Mouse (Mus musculus): ENCODE data around the gene Wsb1. TPM values are rescaled to one million over a fixed set of nuclear protein-coding genes. Genes with fewer than 3 reads are reported as not detected.

Wsb1 gene
- total and polyA plus RNA-seq, 3 experiments = 11.3 to 19.0 (median 16.3) TPM

DNA sequence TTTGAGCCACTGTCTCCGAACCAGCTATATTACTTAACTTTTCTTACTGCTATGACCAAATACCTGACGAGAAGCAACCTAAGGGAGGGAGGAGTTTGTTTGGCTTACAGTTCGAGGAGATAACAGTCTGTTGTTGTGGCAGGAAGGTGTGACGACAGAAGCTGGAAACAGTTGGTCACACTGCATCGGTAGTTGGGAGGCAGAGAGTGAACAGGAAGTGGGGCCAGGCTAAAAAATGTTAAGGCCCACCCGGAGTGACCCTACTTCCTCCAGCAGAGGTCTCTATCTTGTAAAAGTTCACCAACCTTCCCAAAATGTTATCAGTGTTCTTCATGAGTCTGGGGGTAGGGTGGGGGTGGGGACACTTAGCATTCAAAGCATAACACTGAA lies 56.6 kb downstream of the Wsb1 start:
- H3K79me2 ChIP-seq (replicated peaks; ENCODE audit: control insufficient read depth, insufficient read depth, low read length) = no peaks in the 10 kb centered on the region
- TF ChIP-seq POLR2A (IDR thresholded peaks at IDR 0.05; ENCODE audit: insufficient read depth, low read depth, low read length) (no peak), EP300 (IDR thresholded peaks at IDR 0.05; ENCODE audit: insufficient read depth, low read depth, low read length) (no peak), CTCF (IDR thresholded peaks at IDR 0.05) (no peak)
- H3K36me3 ChIP-seq (ENCODE audit: control insufficient read depth, insufficient read depth, low read length) = no peaks in the 10 kb centered on the region

GRCm38 (mm10) chr11:79196876-79197845 lies 57.3 kb downstream of the Wsb1 start:
- H3K4me1 ChIP-seq (ENCODE audit: control insufficient read depth, insufficient read depth, low read length) = peaks cover 1% of the 10 kb centered on the region
- no peaks in the 10 kb centered on the region for H3K79me2 ChIP-seq (replicated peaks; ENCODE audit: control insufficient read depth, insufficient read depth, low read length)
- TF ChIP-seq EP300 (IDR thresholded peaks at IDR 0.05; ENCODE audit: insufficient read depth, low read depth, low read length) (no peak), POLR2A (IDR thresholded peaks at IDR 0.05; ENCODE audit: insufficient read depth, low read depth, low read length) (no peak), CTCF (IDR thresholded peaks at IDR 0.05) (no peak)
- H3K27me3 ChIP-seq (ENCODE audit: control insufficient read depth, insufficient read depth, low read length) = no peaks in the 10 kb centered on the region
- no peak overlapping the region for H3K4me3 ChIP-seq
- intact Hi-C loops (cut with DNase I) = no loop called here
- 76% methylated on average over 13 of the region's 13 CpGs for WGBS
- no peak for DNase-seq
- no peak overlapping the region for H3K27ac ChIP-seq
- H3K36me3 ChIP-seq (ENCODE audit: control insufficient read depth, insufficient read depth, low read length) = no peaks in the 10 kb centered on the region
- no peak overlapping the region for H3K9ac ChIP-seq (ENCODE audit: low read depth, low read length)

More for the DNA sequence above, 56.6 kb downstream of the Wsb1 start:
- Histone ChIP-seq H3K9ac (ENCODE audit: low read depth, low read length) (no peak overlapping the region), H3K4me1 (ENCODE audit: control insufficient read depth, insufficient read depth, low read length) (peaks cover 1% of the 10 kb centered on the region), H3K27ac (no peak overlapping the region), H3K4me3 (no peak overlapping the region), H3K27me3 (ENCODE audit: control insufficient read depth, insufficient read depth, low read length) (no peaks in the 10 kb centered on the region)
- intact Hi-C loops (cut with DNase I) = no loop called here
- 67% methylated on average over 6 of the region's 6 CpGs for WGBS
- no peak for DNase-seq

DNA sequence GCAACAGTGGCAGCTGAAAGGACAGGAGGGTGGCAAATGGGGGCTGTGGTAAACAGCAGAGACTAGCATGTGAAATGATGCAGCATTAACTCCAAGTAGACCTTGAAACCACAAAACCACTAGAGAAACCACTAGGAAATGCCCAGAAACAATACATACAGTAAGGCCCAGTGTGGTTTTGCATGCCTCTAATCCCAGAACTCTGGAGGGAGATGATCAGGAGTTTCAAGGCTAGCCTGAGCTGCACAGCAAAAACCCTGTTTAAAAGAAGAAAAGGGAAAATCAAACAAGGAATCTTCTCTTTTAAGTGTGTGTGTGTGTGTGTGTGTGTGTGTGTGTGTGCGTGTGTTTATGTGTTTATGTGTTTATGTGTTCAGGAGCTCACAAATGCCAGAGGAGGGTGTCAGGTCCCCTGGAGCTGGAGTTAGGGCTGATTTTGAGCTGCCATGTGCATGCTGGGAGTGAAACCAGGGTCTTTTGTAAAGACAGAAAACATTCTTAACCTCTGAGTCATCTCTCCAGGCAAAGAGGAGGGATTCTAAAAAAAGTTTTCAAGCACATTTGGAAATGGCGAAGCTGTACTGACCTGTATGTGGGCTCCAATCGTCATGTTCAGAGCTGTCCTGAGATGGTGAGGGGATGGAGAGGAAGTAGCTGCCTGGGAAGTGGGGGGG lies 58.1 kb downstream of the Wsb1 start:
- peaks cover 1% of the 10 kb centered on the region for H3K4me1 ChIP-seq (ENCODE audit: control insufficient read depth, insufficient read depth, low read length)
- H3K27ac ChIP-seq = no peak overlapping the region
- intact Hi-C loops (cut with DNase I) = no loop called here

DNA sequence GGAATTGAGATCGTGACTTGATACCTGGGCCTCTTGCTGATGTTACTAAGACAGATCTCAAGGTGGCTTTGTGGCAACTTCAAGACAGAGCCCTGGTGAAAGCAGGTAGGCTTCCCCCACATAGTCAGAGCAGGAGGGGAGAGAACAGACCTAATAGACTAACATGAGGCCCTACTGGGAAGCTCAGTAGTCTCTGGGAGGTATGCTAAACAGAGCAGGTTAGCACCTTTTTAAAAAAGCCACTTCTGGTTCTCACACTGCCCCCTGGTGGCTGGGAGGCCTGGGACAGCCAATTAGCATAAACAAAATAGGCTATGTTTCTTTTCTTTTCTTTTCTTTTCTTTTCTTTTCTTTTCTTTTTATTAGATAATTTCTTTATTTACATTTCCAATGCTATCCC lies 62.3 kb downstream of the Wsb1 start:
- Histone ChIP-seq H3K36me3 (ENCODE audit: control insufficient read depth, insufficient read depth, low read length) (no peaks in the 10 kb centered on the region), H3K4me1 (ENCODE audit: control insufficient read depth, insufficient read depth, low read length) (peaks cover 3% of the 10 kb centered on the region; the same call in 1 of the 2 replicates), H3K27me3 (ENCODE audit: control insufficient read depth, insufficient read depth, low read length) (no peaks in the 10 kb centered on the region), H3K79me2 (replicated peaks; ENCODE audit: control insufficient read depth, insufficient read depth, low read length) (no peaks in the 10 kb centered on the region), H3K4me3 (no peak overlapping the region), H3K27ac (no peak overlapping the region), H3K9ac (ENCODE audit: low read depth, low read length) (no peak overlapping the region)
- DNase-seq = peak in 1 of 2 experiments; percentile 51
- no peak for TF ChIP-seq POLR2A (IDR thresholded peaks at IDR 0.05; ENCODE audit: insufficient read depth, low read depth, low read length)
- no peak for TF ChIP-seq EP300 (IDR thresholded peaks at IDR 0.05; ENCODE audit: insufficient read depth, low read depth, low read length)
- TF ChIP-seq CTCF (IDR thresholded peaks at IDR 0.05) = peak; percentile 77
- intact Hi-C loops (cut with DNase I) = loop anchor here (2.0 kb wide), 1 partner anchor 161 kb away; no protein-coding TSS in a partner anchor
- WGBS = 63% methylated on average over 1 of the region's 1 CpGs

More for the DNA sequence above, 58.1 kb downstream of the Wsb1 start:
- Histone ChIP-seq H3K4me3 (no peak overlapping the region), H3K9ac (ENCODE audit: low read depth, low read length) (no peak overlapping the region), H3K27me3 (ENCODE audit: control insufficient read depth, insufficient read depth, low read length) (no peaks in the 10 kb centered on the region), H3K79me2 (replicated peaks; ENCODE audit: control insufficient read depth, insufficient read depth, low read length) (no peaks in the 10 kb centered on the region), H3K36me3 (ENCODE audit: control insufficient read depth, insufficient read depth, low read length) (no peaks in the 10 kb centered on the region)
- TF ChIP-seq POLR2A (IDR thresholded peaks at IDR 0.05; ENCODE audit: insufficient read depth, low read depth, low read length) (no peak), EP300 (IDR thresholded peaks at IDR 0.05; ENCODE audit: insufficient read depth, low read depth, low read length) (no peak), CTCF (IDR thresholded peaks at IDR 0.05) (no peak)
- DNase-seq = no peak
- 42% methylated on average over 3 of the region's 3 CpGs for WGBS

- Histone ChIP-seq H3K4me1 (ENCODE audit: control insufficient read depth, insufficient read depth, low read length) (peaks cover 2% of the 10 kb centered on the region; the same call in 1 of the 2 replicates), H3K9ac (ENCODE audit: low read depth, low read length) (no peak overlapping the region), H3K36me3 (ENCODE audit: control insufficient read depth, insufficient read depth, low read length) (no peaks in the 10 kb centered on the region), H3K4me3 (no peak overlapping the region), H3K27me3 (ENCODE audit: control insufficient read depth, insufficient read depth, low read length) (no peaks in the 10 kb centered on the region), H3K79me2 (replicated peaks; ENCODE audit: control insufficient read depth, insufficient read depth, low read length) (no peaks in the 10 kb centered on the region), H3K27ac (peak overlapping the region; percentile 15; the same call in 1 of the 2 replicates)
- intact Hi-C loops (cut with DNase I) = no loop called here
- WGBS = 48% methylated on average over 4 of the region's 4 CpGs
- DNase-seq = peak in 1 of 2 experiments; percentile 62
- TF ChIP-seq POLR2A (IDR thresholded peaks at IDR 0.05; ENCODE audit: insufficient read depth, low read depth, low read length) (no peak), CTCF (IDR thresholded peaks at IDR 0.05) (no peak), EP300 (IDR thresholded peaks at IDR 0.05; ENCODE audit: insufficient read depth, low read depth, low read length) (no peak)
Observed at GRCm38 (mm10) chr11:79191214-79191613, 63.3 kb downstream of the Wsb1 start.
